Mouse (Mus musculus) heart, adult 2 months (tissue): ENCODE measurements around the gene Mlycd. TPM values are rescaled to one million over a fixed set of nuclear protein-coding genes. Genes with fewer than 3 reads are reported as not detected.

ENCODE experiments used
- DNase-seq, 2 experiments: peaks; one replicate each; pipeline ENCODE4 v3.0.0; 2021
- H3K27ac ChIP-seq: fragments of 200-600 bp; 2 replicates; pipeline ENCODE4 v1.8.1; 2022
- H3K27me3 ChIP-seq: fragments of 200-500 bp; 2 replicates; pipeline ENCODE4 v1.6.1; 2012; ENCODE audit warnings: mild to moderate bottlenecking, low read length, inconsistent platforms, mixed read lengths; ENCODE audit not compliant: control insufficient read depth, insufficient read depth
- H3K36me3 ChIP-seq: fragments of 200-500 bp; 2 replicates; pipeline ENCODE4 v1.6.1; 2012; ENCODE audit warnings: low read length, inconsistent platforms; ENCODE audit not compliant: control insufficient read depth, insufficient read depth
- H3K4me1 ChIP-seq: fragments of 200-500 bp; 2 replicates; pipeline ENCODE4 v1.6.1; 2011; ENCODE audit warnings: low read length; ENCODE audit not compliant: control insufficient read depth, insufficient read depth
- H3K4me3 ChIP-seq: fragments of 200-600 bp; 2 replicates; pipeline ENCODE4 v1.8.1; 2022
- H3K79me2 ChIP-seq: fragments of 200-500 bp; replicated peaks from 2 replicates; pipeline ENCODE4 v1.6.1; 2012; ENCODE audit warnings: mild to moderate bottlenecking, inconsistent platforms, low read length, moderate library complexity, mixed read lengths; ENCODE audit not compliant: control insufficient read depth, insufficient read depth
- H3K9ac ChIP-seq: fragments of 200-500 bp; 2 replicates; pipeline ENCODE4 v1.6.1; 2012; ENCODE audit warnings: low read depth, mild to moderate bottlenecking, control low read depth, inconsistent platforms, low read length, mixed read lengths
- CTCF ChIP-seq: fragments of 200-600 bp; IDR thresholded peaks from 2 replicates; pipeline ENCODE4 v1.8.1; 2022; ENCODE audit warnings: antibody characterized with exemption, mild to moderate bottlenecking, moderate library complexity
- EP300 ChIP-seq: fragments of 200-500 bp; IDR thresholded peaks from 2 replicates; pipeline ENCODE4 v1.6.1; 2011; ENCODE audit warnings: low read depth, low read length, control low read depth; ENCODE audit not compliant: insufficient read depth
- POLR2A ChIP-seq: fragments of 200-500 bp; IDR thresholded peaks from 2 replicates; pipeline ENCODE4 v1.6.1; 2011; ENCODE audit warnings: mild to moderate bottlenecking, low read depth, low read length, control low read depth; ENCODE audit not compliant: insufficient read depth
- WGBS: fragments of 180-500 bp; shearing (Covaris S2); methylation state at CpG from one replicate; pipeline ENCODE4 v1.1.7; 2018; 5-methylcytosine and 5-hydroxymethylcytosine counted together
- intact Hi-C: fragments of 180-260 bp; cut with DNase I; formaldehyde crosslinking; loops from one replicate; pipeline ENCODE4 v1.15.1; 2025
- polyA plus RNA-seq: library from polyadenylated mRNA; depleted of rRNA; stranded (reverse); fragments of >200 nt; gene quantifications from 2 replicates; pipeline ENCODE4 v1.2.3, GENCODE M21; 2012
- total RNA-seq, 2 experiments: library from RNA; stranded (reverse); gene quantifications; 2 replicates each; pipeline ENCODE4 v1.2.3; 2021

Mlycd gene
- total and polyA plus RNA-seq, 3 experiments, result 83.8 to 118 (median 110) TPM

DNA sequence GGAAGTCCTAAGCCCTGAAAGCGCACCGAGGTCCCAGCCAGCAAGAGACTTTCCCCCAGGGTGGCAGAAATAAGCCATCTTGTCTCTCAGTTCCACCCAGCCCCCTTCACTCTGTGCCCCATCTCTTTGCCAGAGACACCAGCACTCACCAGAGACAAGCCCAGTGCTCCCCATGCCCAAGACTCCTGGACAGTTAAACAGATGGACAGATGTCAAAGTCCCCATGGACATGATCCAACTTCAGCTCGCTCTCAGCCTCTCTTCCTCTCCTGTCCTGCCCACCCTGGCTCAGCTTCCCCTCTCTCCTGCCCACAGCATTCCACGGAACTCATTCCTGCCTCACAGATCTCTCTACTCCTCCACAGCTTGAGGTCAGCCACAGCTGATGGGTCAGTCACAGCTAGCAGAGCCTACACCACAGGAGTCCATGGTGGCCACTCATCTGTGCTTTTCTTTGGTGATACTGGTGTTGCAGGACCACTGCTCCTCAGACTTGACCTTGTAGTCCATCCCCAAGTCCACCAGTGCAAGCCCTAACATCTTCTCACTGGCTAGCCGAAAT is 34.2 kb downstream of the Mlycd start:
- Histone ChIP-seq H3K27ac (no peak overlapping the region), H3K36me3 (no peaks in the 10 kb centered on the region), H3K79me2 (no peaks in the 10 kb centered on the region), H3K4me1 (peaks cover 30% of the 10 kb centered on the region), H3K4me3 (no peak overlapping the region), H3K27me3 (no peaks in the 10 kb centered on the region), H3K9ac (no peak overlapping the region)
- intact Hi-C loops, result no loop called here
- TF ChIP-seq EP300 (no peak), CTCF (no peak), POLR2A (no peak)
- DNase-seq, result no peak
- 47% methylated on average over 5 of the region's 5 CpGs for WGBS

DNA sequence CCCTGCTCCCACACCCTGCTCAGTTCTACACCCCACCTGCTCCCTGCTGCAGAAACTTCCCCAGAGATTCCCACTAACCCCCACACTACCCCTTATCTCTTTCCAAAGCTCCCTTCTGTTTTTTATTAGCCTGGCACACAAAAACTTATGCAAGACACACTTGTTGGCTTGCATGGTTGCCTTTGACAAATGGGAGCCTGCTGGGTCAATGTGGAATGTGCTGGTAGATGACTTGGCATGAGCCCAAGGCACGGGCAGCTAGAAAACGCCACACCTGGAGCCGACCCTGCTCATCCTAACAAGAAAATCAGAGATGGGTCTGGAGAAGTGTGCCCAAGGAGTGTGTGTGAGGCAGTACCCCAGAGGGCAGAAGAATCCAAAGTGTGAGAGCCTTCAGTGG is 34.9 kb downstream of the Mlycd start:
- Histone ChIP-seq H3K27ac (no peak overlapping the region), H3K4me3 (no peak overlapping the region), H3K79me2 (no peaks in the 10 kb centered on the region), H3K36me3 (no peaks in the 10 kb centered on the region), H3K27me3 (no peaks in the 10 kb centered on the region), H3K4me1 (peaks cover 27% of the 10 kb centered on the region), H3K9ac (no peak overlapping the region)
- TF ChIP-seq EP300 (no peak), CTCF (no peak), POLR2A (no peak)
- 78% methylated on average over 3 of the region's 3 CpGs for WGBS
- DNase-seq, result no peak
- intact Hi-C loops, result no loop called here

DNA sequence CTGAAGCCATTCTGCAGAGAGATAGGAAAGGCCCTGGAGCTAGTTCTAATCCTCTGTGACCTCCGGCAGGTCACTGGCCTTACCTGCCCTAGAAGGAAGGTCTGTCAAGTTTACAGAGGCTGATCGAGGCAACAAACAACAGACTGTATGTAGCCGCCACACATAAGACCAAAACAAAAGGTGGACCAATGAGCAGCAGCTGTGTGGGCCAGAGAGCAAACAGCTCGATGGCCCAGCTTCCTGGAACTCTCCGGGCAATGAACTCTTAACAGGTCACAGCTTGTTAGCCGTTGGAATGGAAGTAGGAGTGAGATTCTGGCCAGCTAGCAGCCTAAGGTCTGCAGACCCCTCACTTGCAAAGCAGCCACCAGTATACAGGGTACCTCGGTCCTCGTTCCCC is 35.6 kb downstream of the Mlycd start:
- TF ChIP-seq EP300 (no peak), POLR2A (no peak), CTCF (no peak)
- H3K27ac ChIP-seq, result no peak overlapping the region
- no peak overlapping the region for H3K4me3 ChIP-seq
- no peaks in the 10 kb centered on the region for H3K79me2 ChIP-seq
- DNase-seq, result no peak
- intact Hi-C loops, result no loop called here
- no peaks in the 10 kb centered on the region for H3K36me3 ChIP-seq
- H3K4me1 ChIP-seq, result peaks cover 22% of the 10 kb centered on the region
- H3K9ac ChIP-seq, result no peak overlapping the region
- no peaks in the 10 kb centered on the region for H3K27me3 ChIP-seq
- WGBS, result 72% methylated on average over 8 of the region's 8 CpGs

DNA sequence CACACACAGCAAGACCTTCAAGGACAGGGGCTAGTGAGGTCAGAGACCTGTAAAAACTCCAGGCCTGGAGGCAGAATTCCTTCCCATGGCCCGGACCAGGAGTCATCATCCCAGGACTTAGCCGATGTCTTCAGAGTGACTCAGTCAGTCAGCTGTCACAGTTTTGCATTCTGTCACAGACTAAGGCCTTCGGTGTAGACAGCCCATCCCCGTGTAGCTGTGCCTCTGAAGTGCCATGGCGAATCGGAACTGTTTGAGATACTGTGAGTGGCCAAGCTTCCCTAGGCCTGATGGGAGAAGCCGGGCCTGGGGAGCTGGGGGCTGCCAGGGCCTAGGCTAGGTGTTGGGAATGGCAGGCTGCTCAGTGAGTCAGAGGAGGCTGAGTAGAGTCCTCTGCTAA is 36.0 kb downstream of the Mlycd start:
- intact Hi-C loops, result no loop called here
- DNase-seq, result no peak
- Histone ChIP-seq H3K79me2 (no peaks in the 10 kb centered on the region), H3K4me1 (peaks cover 19% of the 10 kb centered on the region), H3K4me3 (no peak overlapping the region), H3K27me3 (no peaks in the 10 kb centered on the region), H3K36me3 (no peaks in the 10 kb centered on the region), H3K27ac (no peak overlapping the region), H3K9ac (no peak overlapping the region)
- 86% methylated on average over 7 of the region's 7 CpGs for WGBS
- no peak for TF ChIP-seq POLR2A
- no peak for TF ChIP-seq CTCF
- TF ChIP-seq EP300, result no peak

DNA sequence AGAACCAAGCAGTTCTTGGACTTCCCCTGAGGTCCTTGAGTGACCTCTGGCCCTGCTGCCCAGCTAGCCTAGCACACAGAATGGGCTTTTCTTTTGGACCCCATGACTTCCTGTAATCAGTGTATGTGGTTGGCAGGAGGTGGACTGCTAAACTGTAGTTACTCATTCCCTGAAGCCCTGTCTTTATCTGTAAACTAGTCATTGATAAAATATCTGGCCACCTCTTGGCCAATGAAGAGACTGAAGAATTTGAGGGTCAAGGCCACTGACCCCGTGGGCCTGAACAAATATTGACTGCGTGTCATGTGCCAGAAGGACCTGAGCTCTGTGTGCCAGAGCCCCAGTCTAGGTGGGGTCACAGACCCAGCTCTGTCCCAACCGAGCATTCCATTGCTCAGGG is 37.7 kb downstream of the Mlycd start:
- TF ChIP-seq CTCF (no peak), POLR2A (no peak), EP300 (no peak)
- H3K27me3 ChIP-seq, result no peaks in the 10 kb centered on the region
- 74% methylated on average over 3 of the region's 3 CpGs for WGBS

DNA sequence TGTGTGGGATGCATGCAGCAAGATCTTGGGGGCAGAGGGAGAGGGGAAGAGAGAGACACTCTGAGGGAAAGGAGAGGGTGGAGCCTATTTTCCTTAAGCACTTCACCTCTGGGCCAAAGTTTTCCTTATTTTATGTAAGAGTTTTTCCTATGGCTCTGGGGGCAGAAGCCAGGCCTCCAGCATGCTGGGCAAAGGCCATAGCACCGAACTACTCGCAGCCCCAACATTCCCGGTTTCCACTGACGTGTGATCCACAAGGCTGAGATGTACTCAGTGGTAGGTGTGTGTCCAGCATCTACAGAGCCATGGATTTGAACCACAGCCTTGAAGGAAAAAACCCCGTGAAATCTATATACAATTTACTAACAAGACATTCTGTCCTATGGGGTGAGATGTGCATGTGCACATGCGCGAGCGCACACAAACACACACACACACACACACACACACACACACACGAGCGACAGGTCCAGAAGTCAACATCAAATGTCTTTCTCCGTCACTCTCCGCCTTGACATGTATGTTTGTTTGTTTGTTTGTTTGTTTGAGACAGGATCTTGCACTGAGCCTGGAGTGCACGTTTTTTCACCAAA is 39.0 kb downstream of the Mlycd start, which contains the start of gene Osgin1:
Osgin1 (plus strand) TSS at position 543 of the 593 bp plus-strand sequence.
- H3K27me3 ChIP-seq, result no peaks in the 10 kb centered on the region
- DNase-seq, result no peak
- H3K4me1 ChIP-seq, result peaks cover 12% of the 10 kb centered on the region
- no peak within 1 kb of the TSS for H3K4me3 ChIP-seq
- H3K9ac ChIP-seq, result no peak within 1 kb of the TSS
- no peak within 1 kb of the TSS for H3K27ac ChIP-seq
- TF ChIP-seq CTCF, result no peak
- no peak for TF ChIP-seq EP300
- TF ChIP-seq POLR2A, result no peak
- intact Hi-C loops, result no loop called here
- no peaks in the 10 kb centered on the region for H3K36me3 ChIP-seq
- 96% methylated on average over 13 of the region's 13 CpGs for WGBS
- H3K79me2 ChIP-seq, result no peaks in the 10 kb centered on the region

More for the DNA sequence above, 37.7 kb downstream of the Mlycd start:
- Histone ChIP-seq H3K4me1 (peaks cover 19% of the 10 kb centered on the region), H3K79me2 (no peaks in the 10 kb centered on the region), H3K9ac (no peak overlapping the region), H3K27ac (no peak overlapping the region), H3K4me3 (no peak overlapping the region), H3K36me3 (no peaks in the 10 kb centered on the region)
- no peak for DNase-seq
- intact Hi-C loops, result no loop called here
